Mouse (Mus musculus): Measurements from ENCODE around the gene Asic2.
"Not testable (repeated sequence)": the region's sequence is repeated elsewhere in the genome, so short reads cannot be mapped to it uniquely, and the experiment has no call there.

- not testable (repeated sequence) for TF ChIP-seq CTCF (IDR thresholded peaks at IDR 0.05; ENCODE audit: borderline replicate concordance, insufficient read depth, low read depth, low read length); POLR2A (IDR thresholded peaks at IDR 0.05; ENCODE audit: borderline replicate concordance, insufficient read depth, low read length)
These were observed 727.1 kb downstream of the Asic2 start for GRCm38 (mm10) chr11:81241183-81241582.
